16 mouse cellular contexts compared by ENCODE assay signal in the genomic region with DNA sequence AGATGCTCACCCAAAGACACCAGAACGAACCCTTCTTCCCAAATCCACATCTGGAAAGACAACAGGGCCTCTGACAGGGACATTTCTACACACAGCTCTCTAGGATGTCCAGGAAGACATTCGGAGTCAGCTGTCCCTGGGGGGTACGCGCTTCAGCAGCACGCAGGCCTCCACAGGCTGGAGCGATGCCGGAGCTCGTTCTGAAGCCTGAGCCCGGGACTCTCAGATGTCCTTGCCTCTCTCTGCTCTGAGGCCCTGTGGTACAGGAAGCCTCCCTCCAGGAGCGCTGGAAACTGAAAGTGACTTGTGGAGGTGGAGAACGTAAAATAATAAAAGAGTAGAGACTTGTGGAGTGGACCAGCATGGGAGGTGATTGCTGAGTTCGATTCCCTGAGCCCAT.
DNase-seq lines count a peak whose midpoint lies in the region; ATAC-seq and TF ChIP-seq lines count a peak whose summit lies in the region.
"Had no signal": no experiment of that assay in that cellular context is flagged by ENCODE, and none has a peak within 500 bp of the region (broad histone marks: within the 10 kb centered on the region; RNA-seq: fewer than 3 reads in every experiment).

No protein-coding gene starts in this region.

- no peaks in the 10 kb centered on the region for H3K36me3 ChIP-seq in forebrain, embryonic 10.5 days (replicated peaks)
- H3K36me3 ChIP-seq in forebrain, embryonic 11.5 days (ENCODE audit: control insufficient read depth, insufficient read depth, low read length): no peaks in the 10 kb centered on the region
- no peaks in the 10 kb centered on the region for H3K36me3 ChIP-seq in thymus, adult 2 months (ENCODE audit: control insufficient read depth, insufficient read depth, low read length)
- H3K36me3 ChIP-seq: heart, embryonic 10.5 days; hindbrain, embryonic 15.5 days had no signal

- H3K27ac ChIP-seq in forebrain, embryonic 10.5 days: peak overlapping the region; percentile 83
- H3K27ac ChIP-seq in forebrain, embryonic 11.5 days (ENCODE audit: low read depth, low read length): no peak overlapping the region
- no peak overlapping the region for H3K27ac ChIP-seq in gastrocnemius, adult 2 months
- no peak overlapping the region for H3K27ac ChIP-seq in thymus, adult 2 months (ENCODE audit: control insufficient read depth, insufficient read depth, low read length)
- H3K27ac ChIP-seq: heart, embryonic 10.5 days had no signal

- H3K27me3 ChIP-seq in forebrain, embryonic 10.5 days (ENCODE audit: poor library complexity, severe bottlenecking): peaks cover 15% of the 10 kb centered on the region; the same call in 1 of the 2 replicates
- H3K27me3 ChIP-seq in forebrain, embryonic 11.5 days (ENCODE audit: control insufficient read depth, insufficient read depth, low read length): no peaks in the 10 kb centered on the region
- H3K27me3 ChIP-seq in thymus, adult 2 months (ENCODE audit: control insufficient read depth, insufficient read depth, low read length): no peaks in the 10 kb centered on the region
- H3K27me3 ChIP-seq: hindbrain, embryonic 15.5 days had no signal

- TF ChIP-seq CTCF in gastrocnemius, adult 2 months (IDR thresholded peaks at IDR 0.05): no peak
- no peak for TF ChIP-seq CTCF in thymus, adult 2 months (IDR thresholded peaks at IDR 0.05; ENCODE audit: borderline replicate concordance, control insufficient read depth, extremely low read depth, insufficient read depth, low read length, poor library complexity)

- no peak overlapping the region for H3K4me2 ChIP-seq in forebrain, embryonic 11.5 days (ENCODE audit: low read depth, low read length, severe bottlenecking)

- TF ChIP-seq POLR2A in thymus, adult 2 months (IDR thresholded peaks at IDR 0.05; ENCODE audit: control insufficient read depth, extremely low read depth, insufficient read depth, low read length, poor library complexity): no peak

- no peak for ATAC-seq in forebrain, embryonic 11.5 days (replicated peaks; ENCODE audit: low FRiP score)
- ATAC-seq: inflammation-experienced regulatory T-cells, adult 6 months; intestine, postnatal 0 days had no signal

- no peak overlapping the region for H3K4me3 ChIP-seq in forebrain, embryonic 10.5 days
- no peak overlapping the region for H3K4me3 ChIP-seq in forebrain, embryonic 11.5 days (ENCODE audit: low read depth, low read length)
- no peak overlapping the region for H3K4me3 ChIP-seq in gastrocnemius, adult 2 months
- H3K4me3 ChIP-seq in thymus, adult 2 months (ENCODE audit: control insufficient read depth, insufficient read depth, low read length): no peak overlapping the region
- H3K4me3 ChIP-seq: heart, embryonic 10.5 days; hindbrain, embryonic 15.5 days had no signal

- H3K4me1 ChIP-seq in forebrain, embryonic 10.5 days: peaks cover 47% of the 10 kb centered on the region
- H3K4me1 ChIP-seq in forebrain, embryonic 11.5 days (replicated peaks; ENCODE audit: control insufficient read depth, insufficient read depth, low read length): peaks cover 19% of the 10 kb centered on the region; the same call in 1 of the 2 replicates
- peaks cover 39% of the 10 kb centered on the region for H3K4me1 ChIP-seq in thymus, adult 2 months (replicated peaks; ENCODE audit: control insufficient read depth, insufficient read depth, low read length)

- no peaks in the 10 kb centered on the region; the same call in 1 of the 2 replicates for H3K9me3 ChIP-seq in forebrain, embryonic 10.5 days
- no peaks in the 10 kb centered on the region for H3K9me3 ChIP-seq in forebrain, embryonic 11.5 days (ENCODE audit: control insufficient read depth, low read length)
- H3K9me3 ChIP-seq: heart, embryonic 10.5 days; hindbrain, embryonic 15.5 days had no signal

- WGBS in forebrain, embryonic 10.5 days: 84% methylated on average over 12 of the region's 12 CpGs
- 77% methylated on average over 12 of the region's 12 CpGs for WGBS in forebrain, embryonic 11.5 days
- 88% methylated on average over 12 of the region's 12 CpGs for WGBS in thymus, adult 2 months

- H3K9ac ChIP-seq in forebrain, embryonic 11.5 days (ENCODE audit: low read length): no peak overlapping the region
- H3K9ac ChIP-seq: hindbrain, embryonic 15.5 days had no signal

- DNase-seq in forebrain, embryonic 10.5 days (ENCODE audit: extremely low spot score, low spot score): no peak
- DNase-seq in forebrain, embryonic 11.5 days (ENCODE audit: low spot score): no peak
- DNase-seq in gastrocnemius, postnatal 14 days: peak; percentile 51
- no peak for DNase-seq in gastrocnemius, adult 2 months
- peak; percentile 13 for DNase-seq in thymus, postnatal 14 days
- no peak for DNase-seq in thymus, adult 2 months
- DNase-seq in adrenal gland, postnatal 14 days: no peak
- DNase-seq: adrenal gland, postnatal 10 days; cerebellum, adult 11-12 months; cerebellum, adult 9-10 months; cerebellum, postnatal 25 days; heart, adult 18-20 months had no signal

- intact Hi-C loops in gastrocnemius, postnatal 14 days (cut with DNase I; ENCODE audit: low total_unique reads): no loop called here
- intact Hi-C loops in gastrocnemius, adult 2 months (cut with DNase I): no loop called here

Comparison
In these comparisons a context has a peak if more than half of its experiments do, and no peak if none do; other contexts are left out.
1. DNase-seq: peak in gastrocnemius, postnatal 14 days (single experiment) and thymus, postnatal 14 days (single experiment); none in forebrain, embryonic 10.5 days (single experiment), forebrain, embryonic 11.5 days (single experiment), gastrocnemius, adult 2 months (single experiment), thymus, adult 2 months (single experiment) and adrenal gland, postnatal 14 days (single experiment).